Mouse (Mus musculus): ENCODE results near the gene Chpt1. TPM values are rescaled to one million over a fixed set of nuclear protein-coding genes. Genes with fewer than 3 reads are reported as not detected.
"Not testable (repeated sequence)": the region's sequence is repeated elsewhere in the genome, so short reads cannot be mapped to it uniquely, and the experiment has no call there.

Chpt1 gene
- polyA plus RNA-seq, 1 experiment, result 90.5 TPM

GRCm38 (mm10) chr10:88522795-88523194, 18.9 kb upstream of the Chpt1 start:
- no peak overlapping the region for H3K27ac ChIP-seq (ENCODE audit: insufficient read depth, low read depth, low read length)
- H3K36me3 ChIP-seq (ENCODE audit: control insufficient read depth, insufficient read depth, low read length), result no peaks in the 10 kb centered on the region
- no peaks in the 10 kb centered on the region for H3K27me3 ChIP-seq (ENCODE audit: control insufficient read depth, insufficient read depth, low read length)
- no peak overlapping the region for H3K4me3 ChIP-seq (ENCODE audit: low read depth, low read length)
- WGBS, result 40% methylated on average over 8 of the region's 8 CpGs
- no peak for TF ChIP-seq POLR2A (IDR thresholded peaks at IDR 0.05; ENCODE audit: low read depth, low read length)
- TF ChIP-seq CTCF (IDR thresholded peaks at IDR 0.05; ENCODE audit: extremely low read depth, insufficient read length, insufficient replicate concordance, low read depth, low read length), result no peak
- no peaks in the 10 kb centered on the region for H3K4me1 ChIP-seq (ENCODE audit: control insufficient read depth, insufficient read depth, insufficient read length, low read length)

GRCm38 (mm10) chr10:88515049-88515448, 11.2 kb upstream of the Chpt1 start:
- not testable (repeated sequence) for H3K27me3 ChIP-seq (ENCODE audit: control insufficient read depth, insufficient read depth, low read length); H3K27ac ChIP-seq (ENCODE audit: insufficient read depth, low read depth, low read length); H3K36me3 ChIP-seq (ENCODE audit: control insufficient read depth, insufficient read depth, low read length); H3K4me3 ChIP-seq (ENCODE audit: low read depth, low read length)
- H3K4me1 ChIP-seq (ENCODE audit: control insufficient read depth, insufficient read depth, insufficient read length, low read length), result peaks cover 11% of the 10 kb centered on the region; the same call in 1 of the 2 replicates
- WGBS, result 85% methylated on average over 7 of the region's 7 CpGs

GRCm38 (mm10) chr10:88514495-88514894, 10.6 kb upstream of the Chpt1 start:
- H3K4me3 ChIP-seq (ENCODE audit: low read depth, low read length), result no peak overlapping the region
- H3K27me3 ChIP-seq (ENCODE audit: control insufficient read depth, insufficient read depth, low read length), result no peaks in the 10 kb centered on the region
- no peak overlapping the region for H3K27ac ChIP-seq (ENCODE audit: insufficient read depth, low read depth, low read length)
- H3K4me1 ChIP-seq (ENCODE audit: control insufficient read depth, insufficient read depth, insufficient read length, low read length), result peaks cover 11% of the 10 kb centered on the region; the same call in 1 of the 2 replicates
- WGBS, result 35% methylated on average over 2 of the region's 2 CpGs
- no peaks in the 10 kb centered on the region for H3K36me3 ChIP-seq (ENCODE audit: control insufficient read depth, insufficient read depth, low read length)
- peak; percentile 47; the same call in 1 of the 2 replicates for TF ChIP-seq CTCF (IDR thresholded peaks at IDR 0.05; ENCODE audit: extremely low read depth, insufficient read length, insufficient replicate concordance, low read depth, low read length)
- TF ChIP-seq POLR2A (IDR thresholded peaks at IDR 0.05; ENCODE audit: low read depth, low read length), result no peak

- H3K4me3 ChIP-seq (ENCODE audit: low read depth, low read length), result no peak overlapping the region
- no peaks in the 10 kb centered on the region for H3K36me3 ChIP-seq (ENCODE audit: control insufficient read depth, insufficient read depth, low read length)
- TF ChIP-seq CTCF (IDR thresholded peaks at IDR 0.05; ENCODE audit: extremely low read depth, insufficient read length, insufficient replicate concordance, low read depth, low read length) (no peak), POLR2A (IDR thresholded peaks at IDR 0.05; ENCODE audit: low read depth, low read length) (no peak)
- no peak overlapping the region for H3K27ac ChIP-seq (ENCODE audit: insufficient read depth, low read depth, low read length)
- H3K4me1 ChIP-seq (ENCODE audit: control insufficient read depth, insufficient read depth, insufficient read length, low read length), result peaks cover 11% of the 10 kb centered on the region; the same call in 1 of the 2 replicates
- H3K27me3 ChIP-seq (ENCODE audit: control insufficient read depth, insufficient read depth, low read length), result no peaks in the 10 kb centered on the region
- 80% methylated on average over 8 of the region's 8 CpGs for WGBS
These were observed 9.8 kb upstream of the Chpt1 start for GRCm38 (mm10) chr10:88513574-88514135.

GRCm38 (mm10) chr10:88511355-88511754, 7.5 kb upstream of the Chpt1 start:
- WGBS, result 24% methylated on average over 9 of the region's 9 CpGs

GRCm38 (mm10) chr10:88510503-88511271, 6.8 kb upstream of the Chpt1 start:
- peaks cover 19% of the 10 kb centered on the region; the same call in 1 of the 2 replicates for H3K4me1 ChIP-seq (ENCODE audit: control insufficient read depth, insufficient read depth, insufficient read length, low read length)
- no peaks in the 10 kb centered on the region for H3K27me3 ChIP-seq (ENCODE audit: control insufficient read depth, insufficient read depth, low read length)
- H3K4me3 ChIP-seq (ENCODE audit: low read depth, low read length), result no peak overlapping the region
- peak overlapping the region; percentile 60 for H3K27ac ChIP-seq (ENCODE audit: insufficient read depth, low read depth, low read length)
- 22% methylated on average over 12 of the region's 12 CpGs for WGBS
- H3K36me3 ChIP-seq (ENCODE audit: control insufficient read depth, insufficient read depth, low read length), result no peaks in the 10 kb centered on the region
- TF ChIP-seq POLR2A (IDR thresholded peaks at IDR 0.05; ENCODE audit: low read depth, low read length) (no peak), CTCF (IDR thresholded peaks at IDR 0.05; ENCODE audit: extremely low read depth, insufficient read length, insufficient replicate concordance, low read depth, low read length) (no peak)

More at GRCm38 (mm10) chr10:88511355-88511754, 7.5 kb upstream of the Chpt1 start:
- peaks cover 16% of the 10 kb centered on the region; the same call in 1 of the 2 replicates for H3K4me1 ChIP-seq (ENCODE audit: control insufficient read depth, insufficient read depth, insufficient read length, low read length)
- no peaks in the 10 kb centered on the region for H3K27me3 ChIP-seq (ENCODE audit: control insufficient read depth, insufficient read depth, low read length)
- no peak overlapping the region for H3K4me3 ChIP-seq (ENCODE audit: low read depth, low read length)
- TF ChIP-seq CTCF (IDR thresholded peaks at IDR 0.05; ENCODE audit: extremely low read depth, insufficient read length, insufficient replicate concordance, low read depth, low read length) (no peak), POLR2A (IDR thresholded peaks at IDR 0.05; ENCODE audit: low read depth, low read length) (no peak)
- H3K27ac ChIP-seq (ENCODE audit: insufficient read depth, low read depth, low read length), result peak overlapping the region; percentile 60; the same call in 1 of the 2 replicates
- H3K36me3 ChIP-seq (ENCODE audit: control insufficient read depth, insufficient read depth, low read length), result no peaks in the 10 kb centered on the region

GRCm38 (mm10) chr10:88507691-88508143, 3.8 kb upstream of the Chpt1 start:
- peaks cover 26% of the 10 kb centered on the region; the same call in 1 of the 2 replicates for H3K4me1 ChIP-seq (ENCODE audit: control insufficient read depth, insufficient read depth, insufficient read length, low read length)
- no peaks in the 10 kb centered on the region for H3K36me3 ChIP-seq (ENCODE audit: control insufficient read depth, insufficient read depth, low read length)
- WGBS, result 25% methylated on average over 7 of the region's 7 CpGs
- H3K27ac ChIP-seq (ENCODE audit: insufficient read depth, low read depth, low read length), result no peak overlapping the region; the same call in 1 of the 2 replicates
- H3K27me3 ChIP-seq (ENCODE audit: control insufficient read depth, insufficient read depth, low read length), result no peaks in the 10 kb centered on the region
- TF ChIP-seq POLR2A (IDR thresholded peaks at IDR 0.05; ENCODE audit: low read depth, low read length), result no peak
- no peak for TF ChIP-seq CTCF (IDR thresholded peaks at IDR 0.05; ENCODE audit: extremely low read depth, insufficient read length, insufficient replicate concordance, low read depth, low read length)
- no peak overlapping the region for H3K4me3 ChIP-seq (ENCODE audit: low read depth, low read length)

All from small intestine, adult 2 months (tissue).